Mouse (Mus musculus) heart, embryonic 13.5 days (tissue): Measurements from ENCODE around the gene Nelfb. TPM values are rescaled to one million over a fixed set of nuclear protein-coding genes. Genes with fewer than 3 reads are reported as not detected.
A peak's percentile ranks its signal among the peaks of the same experiment; 100 is the strongest.

ENCODE experiments used
- ATAC-seq: fragments of 200-750 bp; cut with Nextera tagmentation; 2 replicates; pipeline ENCODE4 v1.8.0; 2017; ENCODE audit warnings: moderate TSS enrichment; ENCODE audit not compliant: insufficient number of reproducible peaks, low FRiP score, low TSS enrichment; ENCODE audit errors: extremely low read depth
- H3K27ac ChIP-seq: fragments of 300-500 bp; sonication (generic); replicated peaks from 2 replicates; pipeline ENCODE4 v1.5.1; 2015; ENCODE audit warnings: moderate library complexity, mild to moderate bottlenecking, inconsistent platforms
- H3K27me3 ChIP-seq: fragments of 300-500 bp; sonication (generic); replicated peaks from 2 replicates; pipeline ENCODE4 v1.6.1; 2015; ENCODE audit warnings: mild to moderate bottlenecking, inconsistent platforms
- H3K36me3 ChIP-seq: fragments of 300-500 bp; sonication (generic); 2 replicates; pipeline ENCODE4 v1.6.1; 2015; ENCODE audit warnings: mild to moderate bottlenecking, inconsistent platforms
- H3K4me1 ChIP-seq: fragments of 300-500 bp; sonication (generic); 2 replicates; pipeline ENCODE4 v1.6.1; 2015; ENCODE audit warnings: inconsistent platforms
- H3K4me2 ChIP-seq: fragments of 300-500 bp; sonication (generic); 2 replicates; pipeline ENCODE4 v1.6.1; 2015; ENCODE audit warnings: inconsistent platforms, mild to moderate bottlenecking, moderate library complexity
- H3K4me3 ChIP-seq: fragments of 300-500 bp; sonication (generic); 2 replicates; pipeline ENCODE4 v1.5.1; 2015; ENCODE audit warnings: moderate library complexity, mild to moderate bottlenecking, inconsistent platforms
- H3K9ac ChIP-seq: fragments of 300-500 bp; sonication (generic); 2 replicates; pipeline ENCODE4 v1.6.1; 2015; ENCODE audit warnings: inconsistent platforms, mild to moderate bottlenecking, moderate library complexity
- H3K9me3 ChIP-seq: fragments of 300-500 bp; sonication (generic); 2 replicates; pipeline ENCODE4 v1.6.1; 2016; ENCODE audit warnings: inconsistent platforms
- WGBS: fragments of 180-500 bp; shearing (Covaris S2); methylation state at CpG from one replicate; pipeline ENCODE4 v1.1.7; 2015; ENCODE audit warnings: mixed read lengths; 5-methylcytosine and 5-hydroxymethylcytosine counted together
- polyA plus RNA-seq: library from polyadenylated mRNA; unstranded; fragments of >200 nt; fragmentation: Nextera tagmentation; extraction: Ambion mirVana; gene quantifications from 2 replicates; pipeline ENCODE4 v1.2.1, GENCODE M21; 2015

The Nelfb gene
- polyA plus RNA-seq, 1 experiment from 2014 or later: 68.8 TPM

GRCm38 (mm10) chr2:25218445-25218844, 7.2 kb upstream of the Nelfb start, which contains the start of gene Fam166a:
Gene Fam166a (plus strand): TSS chr2:25218745.
- H3K27ac ChIP-seq: no peak within 1 kb of the TSS
- no peak within 1 kb of the TSS for H3K4me2 ChIP-seq
- no peak for ATAC-seq
- H3K9me3 ChIP-seq: no peaks in the 10 kb centered on the region
- H3K4me1 ChIP-seq: peaks cover 5% of the 10 kb centered on the region
- H3K27me3 ChIP-seq: peaks cover 11% of the 10 kb centered on the region
- no peak within 1 kb of the TSS for H3K9ac ChIP-seq
- peaks cover 23% of the 10 kb centered on the region for H3K36me3 ChIP-seq
- H3K4me3 ChIP-seq: no peak within 1 kb of the TSS

GRCm38 (mm10) chr2:25217666-25218065, 6.4 kb upstream of the Nelfb start:
- no peak for ATAC-seq
- Histone ChIP-seq H3K27me3 (peaks cover 19% of the 10 kb centered on the region), H3K27ac (no peak overlapping the region), H3K36me3 (peaks cover 15% of the 10 kb centered on the region), H3K9me3 (no peaks in the 10 kb centered on the region), H3K4me2 (no peak overlapping the region), H3K4me1 (no peaks in the 10 kb centered on the region), H3K4me3 (no peak overlapping the region), H3K9ac (no peak overlapping the region)
- WGBS: 53% methylated on average over 2 of the region's 2 CpGs

DNA sequence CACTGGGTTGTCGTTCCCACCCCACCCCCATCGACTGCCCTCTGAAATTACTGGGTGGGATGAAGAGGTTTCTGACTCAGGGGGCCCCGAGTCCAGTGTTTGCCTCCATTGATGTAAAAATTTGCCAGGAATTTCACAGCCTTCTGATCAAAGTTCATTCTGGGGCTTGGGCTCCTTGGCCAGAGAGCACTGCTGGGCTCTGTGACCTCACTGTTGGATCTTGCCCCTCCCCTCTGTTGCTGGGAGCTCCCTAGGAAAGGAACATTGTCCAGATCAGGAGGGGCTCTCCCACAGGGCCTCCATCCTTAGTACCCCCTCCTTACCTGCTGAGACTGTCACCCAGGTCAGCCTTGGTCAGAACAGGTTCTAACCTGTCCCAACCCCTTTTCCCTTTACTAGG, 3.2 kb upstream of the Nelfb start, which contains the start of gene Stpg3:
Gene Stpg3, minus strand, starts transcription at position 194 of the 400 bp plus-strand sequence.
- no peak within 1 kb of the TSS for H3K9ac ChIP-seq
- H3K4me3 ChIP-seq: no peak within 1 kb of the TSS
- peaks cover 17% of the 10 kb centered on the region for H3K4me1 ChIP-seq
- H3K36me3 ChIP-seq: peaks cover 6% of the 10 kb centered on the region
- no peak for ATAC-seq
- WGBS: 79% methylated on average over 3 of the region's 3 CpGs
- peaks cover 24% of the 10 kb centered on the region for H3K27me3 ChIP-seq
- H3K27ac ChIP-seq: no peak within 1 kb of the TSS
- no peaks in the 10 kb centered on the region for H3K9me3 ChIP-seq
- H3K4me2 ChIP-seq: no peak within 1 kb of the TSS

GRCm38 (mm10) chr2:25213266-25213865, 2.1 kb upstream of the Nelfb start:
- Histone ChIP-seq H3K9me3 (no peaks in the 10 kb centered on the region), H3K4me3 (no peak overlapping the region)
- WGBS: 51% methylated on average over 23 of the region's 23 CpGs

DNA sequence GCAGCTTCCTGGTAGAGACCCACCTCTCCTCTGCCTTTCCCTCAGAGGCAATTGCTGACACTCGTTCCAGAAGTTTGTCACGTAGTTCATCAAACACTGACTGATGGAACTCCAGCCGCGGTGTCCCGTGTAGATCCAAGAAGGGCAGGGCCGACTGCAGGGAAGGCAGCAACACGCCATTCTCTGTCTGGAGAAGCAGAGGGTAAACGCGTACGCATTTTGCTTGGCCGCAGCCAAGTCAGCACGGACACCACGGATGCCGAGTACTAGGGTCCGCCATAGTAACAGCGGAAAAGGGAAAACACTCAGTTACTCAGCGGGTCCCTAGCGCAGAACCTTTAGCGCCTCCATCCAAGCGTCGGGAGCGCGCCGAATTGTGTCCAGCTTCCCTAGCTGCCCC, 603 bp downstream of the Nelfb start:
- under 1% methylated on average over 24 of the region's 24 CpGs for WGBS
- Histone ChIP-seq H3K27ac (peak overlapping the region; percentile 89), H3K36me3 (peaks cover 40% of the 10 kb centered on the region), H3K4me1 (peaks cover 23% of the 10 kb centered on the region), H3K9ac (peak overlapping the region; percentile 96), H3K4me3 (peak overlapping the region; percentile 98), H3K27me3 (peaks cover 24% of the 10 kb centered on the region), H3K4me2 (peak overlapping the region; percentile 82), H3K9me3 (no peaks in the 10 kb centered on the region)
- peak; percentile 9; the same call in 1 of the 2 replicates for ATAC-seq

More at GRCm38 (mm10) chr2:25213266-25213865, 2.1 kb upstream of the Nelfb start:
- Histone ChIP-seq H3K27ac (no peak overlapping the region), H3K4me1 (peaks cover 23% of the 10 kb centered on the region), H3K4me2 (no peak overlapping the region), H3K36me3 (peaks cover 15% of the 10 kb centered on the region), H3K27me3 (peaks cover 24% of the 10 kb centered on the region), H3K9ac (no peak overlapping the region)
- no peak for ATAC-seq

DNA sequence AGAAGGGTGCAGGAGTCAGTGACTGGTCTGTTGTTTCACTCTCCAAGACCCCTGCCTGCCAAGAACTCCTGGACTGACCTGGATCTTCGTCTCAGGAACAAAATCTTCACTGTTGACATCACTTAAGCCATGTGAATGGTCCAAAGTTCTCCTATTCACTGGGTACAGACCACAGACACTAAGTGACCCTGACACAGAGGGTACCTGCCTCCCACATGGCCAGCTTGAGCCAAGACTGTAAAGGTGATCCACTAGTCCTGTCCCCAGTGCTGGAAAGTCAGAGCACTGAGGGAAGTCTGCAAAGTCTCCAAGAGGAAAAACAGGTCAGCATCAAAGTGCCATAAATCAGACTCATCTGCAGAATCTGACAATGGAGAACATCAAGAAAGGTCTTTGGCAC, 3.7 kb downstream of the Nelfb start:
- Histone ChIP-seq H3K4me1 (peaks cover 23% of the 10 kb centered on the region), H3K36me3 (peaks cover 71% of the 10 kb centered on the region), H3K27ac (no peak overlapping the region), H3K27me3 (0 out of 2 replicates have a peak, but pooled peaks cover 4% of the 10 kb centered on the region), H3K9ac (no peak overlapping the region), H3K9me3 (no peaks in the 10 kb centered on the region), H3K4me3 (no peak overlapping the region), H3K4me2 (no peak overlapping the region)
- WGBS: 70% methylated on average over 1 of the region's 1 CpGs
- ATAC-seq: no peak

DNA sequence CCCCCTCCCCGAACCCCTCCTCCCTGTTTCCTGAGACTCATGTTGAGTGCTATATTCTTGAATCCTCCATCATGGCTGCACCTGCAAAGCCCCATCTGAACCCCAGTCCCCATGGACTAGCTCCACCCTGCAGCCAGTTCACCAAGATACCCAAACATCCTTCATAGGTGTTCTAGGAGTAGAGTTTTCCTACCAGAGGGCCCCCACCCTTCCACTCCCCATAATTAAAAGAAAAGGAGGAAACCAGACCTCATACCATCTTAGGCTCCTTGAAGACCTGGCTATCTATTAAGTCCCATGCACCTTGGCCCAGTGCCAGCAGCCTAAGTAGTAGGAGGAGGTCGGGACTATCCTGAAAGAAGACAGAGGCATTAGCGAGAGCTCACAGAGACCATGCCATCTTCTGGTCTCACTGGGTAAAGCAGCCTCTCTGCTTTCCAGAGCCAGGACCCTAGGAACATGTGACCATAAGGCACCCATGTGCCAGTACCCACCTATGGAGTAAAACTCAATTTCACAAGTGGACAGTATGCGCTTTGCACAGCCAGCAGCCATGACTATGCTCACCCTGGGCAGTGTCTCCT, 7.6 kb downstream of the Nelfb start:
- H3K4me1 ChIP-seq: peaks cover under 1% of the 10 kb centered on the region; the same call in 1 of the 2 replicates
- no peak overlapping the region for H3K27ac ChIP-seq
- no peak overlapping the region for H3K4me3 ChIP-seq
- ATAC-seq: no peak
- peaks cover 96% of the 10 kb centered on the region for H3K36me3 ChIP-seq
- no peaks in the 10 kb centered on the region for H3K27me3 ChIP-seq
- no peak overlapping the region for H3K9ac ChIP-seq
- no peaks in the 10 kb centered on the region for H3K9me3 ChIP-seq
- no peak overlapping the region for H3K4me2 ChIP-seq
- 58% methylated on average over 4 of the region's 4 CpGs for whole genome bisulfite sequencing

GRCm38 (mm10) chr2:25200631-25201030, 10.7 kb downstream of the Nelfb start:
- peaks cover 25% of the 10 kb centered on the region for H3K4me1 ChIP-seq
- no peak overlapping the region for H3K4me2 ChIP-seq
- no peak overlapping the region for H3K4me3 ChIP-seq
- ATAC-seq: no peak
- no peak overlapping the region for H3K27ac ChIP-seq
- H3K27me3 ChIP-seq: peaks cover 10% of the 10 kb centered on the region
- WGBS: 89% methylated on average over 2 of the region's 2 CpGs
- no peak overlapping the region for H3K9ac ChIP-seq
- peaks cover 67% of the 10 kb centered on the region for H3K36me3 ChIP-seq
- H3K9me3 ChIP-seq: no peaks in the 10 kb centered on the region

DNA sequence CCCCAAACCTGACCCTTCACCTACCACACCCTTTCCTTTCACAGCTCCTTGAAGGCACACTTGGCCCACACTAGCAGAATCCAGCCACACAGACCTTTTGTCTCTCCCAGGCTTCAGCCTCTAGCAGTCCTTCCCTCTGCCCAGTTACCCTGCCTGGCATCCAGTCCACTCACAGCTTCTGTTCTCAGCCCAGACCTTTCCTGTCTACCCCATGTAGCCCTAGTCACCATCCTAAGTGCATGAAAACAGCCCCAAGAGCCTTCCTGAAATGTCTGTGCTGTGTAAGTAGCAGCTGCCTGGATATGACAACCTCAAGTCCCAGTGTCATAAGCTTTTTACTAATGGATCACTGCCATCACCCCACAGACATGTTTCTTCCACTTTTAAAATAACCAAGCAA, 13.3 kb downstream of the Nelfb start:
- H3K27ac ChIP-seq: peak overlapping the region; percentile 80

DNA sequence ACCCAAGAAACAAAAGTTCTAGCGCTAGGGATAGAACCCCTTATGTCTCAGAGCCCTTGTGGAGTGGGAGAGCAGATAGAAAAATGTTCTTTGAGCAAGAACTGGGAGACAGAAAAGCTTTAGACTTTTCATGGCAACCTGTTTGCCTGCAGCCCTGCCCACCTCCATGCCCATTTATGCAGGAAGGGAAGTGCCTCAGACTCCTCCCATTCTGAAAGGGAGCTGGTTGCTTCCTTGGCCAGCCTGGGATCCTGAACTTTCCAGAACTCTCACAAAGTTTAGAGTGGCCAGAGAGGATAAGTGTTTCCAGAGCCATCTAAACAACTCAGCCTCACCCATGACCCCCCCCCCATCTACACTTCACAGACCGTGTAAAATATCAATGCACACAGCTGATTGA, 14.1 kb downstream of the Nelfb start:
- Histone ChIP-seq H3K27ac (peak overlapping the region; percentile 80), H3K4me3 (peak overlapping the region; percentile 46; the same call in 1 of the 2 replicates), H3K4me1 (peaks cover 51% of the 10 kb centered on the region), H3K36me3 (peaks cover 32% of the 10 kb centered on the region), H3K4me2 (peak overlapping the region; percentile 70), H3K9me3 (no peaks in the 10 kb centered on the region), H3K9ac (no peak overlapping the region), H3K27me3 (peaks cover 30% of the 10 kb centered on the region)
- ATAC-seq: no peak
- 28% methylated on average over 2 of the region's 2 CpGs for WGBS

More for the DNA sequence above, 13.3 kb downstream of the Nelfb start:
- Histone ChIP-seq H3K36me3 (peaks cover 40% of the 10 kb centered on the region), H3K9me3 (no peaks in the 10 kb centered on the region), H3K4me2 (no peak overlapping the region), H3K27me3 (peaks cover 30% of the 10 kb centered on the region), H3K4me1 (peaks cover 51% of the 10 kb centered on the region), H3K4me3 (no peak overlapping the region), H3K9ac (no peak overlapping the region)
- ATAC-seq: no peak

DNA sequence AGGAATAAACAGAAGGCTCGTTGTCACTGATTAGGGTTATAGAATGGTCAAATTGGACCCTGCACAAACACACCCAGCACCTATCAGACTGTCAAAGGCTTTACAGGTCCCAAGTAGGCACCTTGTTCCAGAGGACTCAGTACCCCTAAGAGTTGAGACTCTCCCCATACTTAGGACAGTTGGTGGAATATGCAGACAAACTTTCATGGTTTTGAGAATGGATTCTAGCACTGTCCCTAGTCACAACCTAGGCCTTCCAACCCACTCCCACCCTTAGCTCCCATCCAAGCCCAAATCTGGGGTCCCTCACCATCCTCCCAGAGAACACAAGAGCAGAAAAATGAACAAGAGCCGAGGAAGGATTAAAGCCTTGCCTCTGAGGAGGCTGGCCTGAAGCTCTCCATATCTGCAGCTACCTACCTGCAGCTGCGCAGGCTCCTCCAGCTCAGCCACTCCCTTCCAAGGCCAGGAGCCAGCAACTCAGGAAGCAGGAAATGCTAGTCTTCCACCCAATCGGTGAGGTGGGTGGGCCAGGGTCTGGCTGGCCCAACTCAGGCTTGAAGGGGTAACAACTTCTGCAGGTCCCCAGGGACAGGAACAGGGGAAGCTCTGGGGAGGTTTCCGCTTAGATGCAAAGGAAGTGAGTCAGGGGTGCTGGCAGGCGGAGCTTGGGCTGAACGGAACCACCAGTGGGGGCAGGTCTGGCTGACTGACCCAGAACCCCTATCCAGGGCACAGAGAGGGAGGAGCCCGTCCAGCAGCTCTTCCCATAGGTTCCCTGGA, 14.9 kb downstream of the Nelfb start, which contains the start of gene Tor4a:
Gene Tor4a, minus strand, starts transcription at position 715 of the 783 bp plus-strand sequence.
- Histone ChIP-seq H3K4me1 (peaks cover 51% of the 10 kb centered on the region), H3K4me3 (peak within 1 kb of the TSS; percentile 46), H3K36me3 (peaks cover 24% of the 10 kb centered on the region), H3K9ac (peak within 1 kb of the TSS; percentile 68), H3K27ac (peak within 1 kb of the TSS; percentile 80), H3K9me3 (no peaks in the 10 kb centered on the region), H3K4me2 (peak within 1 kb of the TSS; percentile 70), H3K27me3 (peaks cover 30% of the 10 kb centered on the region)
- ATAC-seq: peak; percentile 33
- 7% methylated on average over 8 of the region's 8 CpGs for WGBS
